8 mouse cellular contexts compared by ENCODE assay signal in the genomic region with DNA sequence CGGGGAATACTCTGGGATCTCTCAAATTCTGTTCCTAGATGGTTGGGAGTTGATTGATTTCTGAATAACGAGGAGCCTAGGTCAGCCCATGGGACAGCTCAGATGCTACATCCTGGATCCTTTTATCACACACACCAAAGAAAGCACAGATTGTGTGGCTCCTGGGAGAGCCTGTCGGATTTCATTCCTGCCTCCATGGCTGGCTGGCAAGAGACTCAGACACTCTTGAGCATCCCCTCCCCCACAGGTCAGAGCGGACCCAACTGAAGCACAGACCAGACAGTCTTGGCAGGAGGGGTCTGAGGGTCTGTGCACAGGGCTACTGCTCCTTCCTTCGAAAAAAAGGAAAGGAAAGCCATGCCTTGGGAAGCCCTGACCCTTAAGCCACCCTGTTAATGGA. TPM values are rescaled to one million over a fixed set of nuclear protein-coding genes. Genes with fewer than 3 reads are reported as not detected.
DNase-seq lines count a peak whose midpoint lies in the region; ATAC-seq lines count a peak whose summit lies in the region.

No protein-coding gene starts in this region.

- no peaks in the 10 kb centered on the region for H3K9me3 ChIP-seq in kidney, embryonic 16.5 days (ENCODE audit: low read length)
- H3K9me3 ChIP-seq in forebrain, embryonic 16.5 days (ENCODE audit: control insufficient read depth, low read length), result no peaks in the 10 kb centered on the region
- H3K9me3 ChIP-seq in midbrain, embryonic 14.5 days (ENCODE audit: control insufficient read depth, low read length), result no peaks in the 10 kb centered on the region

- peaks cover 10% of the 10 kb centered on the region; the same call in 1 of the 2 replicates for H3K27me3 ChIP-seq in kidney, embryonic 16.5 days (ENCODE audit: insufficient read depth, low read length)
- H3K27me3 ChIP-seq in forebrain, embryonic 16.5 days (replicated peaks; ENCODE audit: control insufficient read depth, insufficient read depth, low read length), result 0 out of 2 replicates have a peak, but pooled peaks cover 6% of the 10 kb centered on the region
- H3K27me3 ChIP-seq in midbrain, embryonic 14.5 days (ENCODE audit: control insufficient read depth, insufficient read depth, low read length), result 0 out of 2 replicates have a peak, but pooled peaks cover 5% of the 10 kb centered on the region

- no peak for ATAC-seq in kidney, embryonic 16.5 days (ENCODE audit: low FRiP score, low TSS enrichment)
- ATAC-seq in forebrain, embryonic 16.5 days, result no peak
- no peak for ATAC-seq in midbrain, embryonic 14.5 days (ENCODE audit: low FRiP score, low TSS enrichment)

- peaks cover 31% of the 10 kb centered on the region for H3K4me1 ChIP-seq in kidney, embryonic 16.5 days (ENCODE audit: insufficient read depth, low read length)
- H3K4me1 ChIP-seq in forebrain, embryonic 16.5 days (replicated peaks; ENCODE audit: control insufficient read depth, insufficient read depth, low read length), result peaks cover 36% of the 10 kb centered on the region
- H3K4me1 ChIP-seq in midbrain, embryonic 14.5 days (ENCODE audit: control insufficient read depth, insufficient read depth, low read length), result peaks cover 28% of the 10 kb centered on the region

- no peak overlapping the region for H3K9ac ChIP-seq in kidney, embryonic 16.5 days (replicated peaks; ENCODE audit: low read length)
- H3K9ac ChIP-seq in forebrain, embryonic 16.5 days (replicated peaks; ENCODE audit: low read depth, low read length), result no peak overlapping the region
- peak overlapping the region; percentile 94; the same call in 1 of the 2 replicates for H3K9ac ChIP-seq in midbrain, embryonic 14.5 days (replicated peaks; ENCODE audit: low read length)

- H3K4me3 ChIP-seq in kidney, embryonic 16.5 days (ENCODE audit: low read length), result no peak overlapping the region
- H3K4me3 ChIP-seq in forebrain, embryonic 16.5 days (replicated peaks; ENCODE audit: low read length), result peak overlapping the region; percentile 81; the same call in 1 of the 2 replicates
- H3K4me3 ChIP-seq in midbrain, embryonic 14.5 days (replicated peaks; ENCODE audit: low read depth, low read length), result peak overlapping the region; percentile 89

- no peak overlapping the region for H3K27ac ChIP-seq in kidney, embryonic 16.5 days (ENCODE audit: low read length)
- no peak overlapping the region; the same call in 1 of the 2 replicates for H3K27ac ChIP-seq in forebrain, embryonic 16.5 days (ENCODE audit: low read length)
- H3K27ac ChIP-seq in midbrain, embryonic 14.5 days (replicated peaks; ENCODE audit: low read depth, low read length), result peak overlapping the region; percentile 42; the same call in 1 of the 2 replicates

- WGBS in kidney, embryonic 16.5 days, result 25% methylated on average over 5 of the region's 5 CpGs
- 35% methylated on average over 5 of the region's 5 CpGs for WGBS in forebrain, embryonic 16.5 days
- WGBS in midbrain, embryonic 14.5 days, result 15% methylated on average over 5 of the region's 5 CpGs

- peak overlapping the region; percentile 92 for H3K4me2 ChIP-seq in kidney, embryonic 16.5 days (replicated peaks; ENCODE audit: low read depth, low read length)
- peak overlapping the region; percentile 70 for H3K4me2 ChIP-seq in forebrain, embryonic 16.5 days (ENCODE audit: low read length)
- peak overlapping the region; percentile 85 for H3K4me2 ChIP-seq in midbrain, embryonic 14.5 days (ENCODE audit: low read length)

- 0 out of 2 replicates have a peak, but pooled peaks cover 6% of the 10 kb centered on the region for H3K36me3 ChIP-seq in kidney, embryonic 16.5 days (ENCODE audit: insufficient read depth, low read length)
- H3K36me3 ChIP-seq in forebrain, embryonic 16.5 days (ENCODE audit: control insufficient read depth, insufficient read depth), result no peaks in the 10 kb centered on the region
- peaks cover 14% of the 10 kb centered on the region; the same call in 1 of the 2 replicates for H3K36me3 ChIP-seq in midbrain, embryonic 14.5 days (ENCODE audit: control insufficient read depth, insufficient read depth, low read length)

- no peak for DNase-seq in kidney, postnatal 10 days
- peak; percentile 87 for DNase-seq in cerebellum, adult 9-10 months
- peak; percentile 58 for DNase-seq in midbrain, embryonic 14.5 days
- DNase-seq in left cerebral cortex, adult 18-20 months (ENCODE audit: low spot score in 2 of 2), result no peak
- no peak for DNase-seq in c-Kit-positive CD71-positive TER-119-positive erythroid progenitor cells, embryonic 14.5 days (ENCODE audit: low spot score)
- no peak for DNase-seq in urinary bladder, postnatal 36 days (ENCODE audit: low spot score in 2 of 2)

RNA-seq across cellular contexts. Expression of a gene that starts 2.3 kb away (rescaled TPM):
- 2.0 and 2.3 TPM in 2 replicates for polyA plus RNA-seq in kidney, embryonic 16.5 days (2015; fragmentation: Nextera tagmentation; extraction: Ambion mirVana)
- 6.6 and 9.5 TPM in 2 replicates for polyA plus RNA-seq in forebrain, embryonic 16.5 days (2015; fragmentation: Nextera tagmentation; extraction: Ambion mirVana)
- 15.9 and 19.2 TPM in 2 replicates for polyA plus RNA-seq in midbrain, embryonic 14.5 days (2014; fragmentation: Nextera tagmentation; extraction: Ambion mirVana)
- 10 to 100 TPM; 70.5 to 76.1 TPM for total RNA-seq in left cerebral cortex, adult 18-20 months (2021)

RNA-seq across cellular contexts. Expression of a gene that starts 51.2 kb away (rescaled TPM):
- 0.05 TPM in 1 of 2 replicates, not detected in the other for polyA plus RNA-seq in kidney, embryonic 16.5 days (2015; fragmentation: Nextera tagmentation; extraction: Ambion mirVana)
- 0.10 and 0.11 TPM in 2 replicates for polyA plus RNA-seq in forebrain, embryonic 16.5 days (2015; fragmentation: Nextera tagmentation; extraction: Ambion mirVana)
- 0.18 and 0.22 TPM in 2 replicates for polyA plus RNA-seq in midbrain, embryonic 14.5 days (2014; fragmentation: Nextera tagmentation; extraction: Ambion mirVana)
- total RNA-seq in left cerebral cortex, adult 18-20 months (2021), result not detected

RNA-seq across cellular contexts. Expression of a gene that starts 53.2 kb away (rescaled TPM):
- 0.15 TPM in 1 of 2 replicates, not detected in the other for polyA plus RNA-seq in kidney, embryonic 16.5 days (2015; fragmentation: Nextera tagmentation; extraction: Ambion mirVana)
- polyA plus RNA-seq in forebrain, embryonic 16.5 days (2015; fragmentation: Nextera tagmentation; extraction: Ambion mirVana), result 0.12 TPM in 1 of 2 replicates, not detected in the other
- 0.25 TPM in 1 of 2 replicates, not detected in the other for polyA plus RNA-seq in midbrain, embryonic 14.5 days (2014; fragmentation: Nextera tagmentation; extraction: Ambion mirVana)
- under 1 TPM in 1 of 2 experiments, not detected in 1; 0.23 TPM for total RNA-seq in left cerebral cortex, adult 18-20 months (2021)

RNA-seq across cellular contexts. Expression of a gene that starts 59.6 kb away (rescaled TPM):
- polyA plus RNA-seq in kidney, embryonic 16.5 days (2015; fragmentation: Nextera tagmentation; extraction: Ambion mirVana), result 0.60 TPM in 2 replicates
- 0.15 TPM in 1 of 2 replicates, not detected in the other for polyA plus RNA-seq in forebrain, embryonic 16.5 days (2015; fragmentation: Nextera tagmentation; extraction: Ambion mirVana)
- polyA plus RNA-seq in midbrain, embryonic 14.5 days (2014; fragmentation: Nextera tagmentation; extraction: Ambion mirVana), result not detected in 2 replicates
- total RNA-seq in left cerebral cortex, adult 18-20 months (2021), result under 1 TPM; 0.26 to 0.30 TPM

Comparison
In these comparisons a context has a peak if more than half of its experiments do, and no peak if none do; other contexts are left out.
1. DNase-seq: peak in cerebellum, adult 9-10 months (single experiment) and midbrain, embryonic 14.5 days (single experiment); none in kidney, postnatal 10 days (single experiment), left cerebral cortex, adult 18-20 months (0 of 2), c-Kit-positive CD71-positive TER-119-positive erythroid progenitor cells, embryonic 14.5 days (single experiment) and urinary bladder, postnatal 36 days (0 of 2).
2. Peak in every context shown above with its lines, with median percentiles within 50 percentile points of each other: H3K4me2 ChIP-seq.